Mouse (Mus musculus) central nervous system, embryonic 14 days (tissue): ENCODE measurements around the gene Ppil4. TPM values are rescaled to one million over a fixed set of nuclear protein-coding genes. Genes with fewer than 3 reads are reported as not detected.

Experiments
- polyA plus RNA-seq: library from polyadenylated mRNA; depleted of rRNA; stranded (reverse); fragments of >200 nt; gene quantifications from 2 replicates; pipeline ENCODE4 v1.2.3, GENCODE M21; 2012; rRNA removed

Gene Ppil4
- 25.7 and 27.4 TPM in 2 replicates for polyA plus RNA-seq

DNA sequence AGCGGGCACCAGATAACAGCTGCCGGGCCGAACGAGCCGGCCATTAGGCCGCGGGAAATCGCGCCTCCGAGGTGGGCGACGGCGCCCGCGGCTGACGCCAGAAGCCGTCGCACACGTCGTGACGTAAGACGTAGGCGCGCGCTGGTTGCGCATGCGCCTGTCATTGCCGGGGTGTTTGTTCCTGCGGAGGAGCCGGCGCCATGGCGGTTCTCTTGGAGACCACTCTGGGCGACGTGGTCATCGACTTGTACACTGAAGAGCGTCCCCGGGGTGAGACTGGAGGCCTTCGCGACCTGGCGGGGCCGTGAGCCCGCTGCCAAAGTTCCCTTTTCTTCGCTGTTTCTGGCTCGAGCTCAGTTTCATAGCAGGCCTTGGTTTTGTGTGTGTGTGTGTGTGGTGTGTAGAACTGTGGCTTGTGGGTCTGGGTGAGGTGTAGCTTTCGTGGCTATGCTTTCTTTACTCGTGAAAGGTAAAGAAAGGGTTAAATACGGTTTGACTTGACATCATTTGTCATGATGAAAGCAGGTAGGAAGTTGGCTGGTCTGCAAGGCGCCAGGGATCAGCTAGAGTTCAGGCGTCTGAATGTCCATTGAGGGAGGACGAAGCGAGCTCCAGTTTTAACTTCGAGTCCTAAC lies at the start of gene Ppil4, which contains the start of gene Ginm1:
Gene Ppil4, plus strand, starts transcription at position 141 of the 635 bp plus-strand sequence.
Gene Ginm1, minus strand, starts transcription at position 74 of the 635 bp plus-strand sequence.

DNA sequence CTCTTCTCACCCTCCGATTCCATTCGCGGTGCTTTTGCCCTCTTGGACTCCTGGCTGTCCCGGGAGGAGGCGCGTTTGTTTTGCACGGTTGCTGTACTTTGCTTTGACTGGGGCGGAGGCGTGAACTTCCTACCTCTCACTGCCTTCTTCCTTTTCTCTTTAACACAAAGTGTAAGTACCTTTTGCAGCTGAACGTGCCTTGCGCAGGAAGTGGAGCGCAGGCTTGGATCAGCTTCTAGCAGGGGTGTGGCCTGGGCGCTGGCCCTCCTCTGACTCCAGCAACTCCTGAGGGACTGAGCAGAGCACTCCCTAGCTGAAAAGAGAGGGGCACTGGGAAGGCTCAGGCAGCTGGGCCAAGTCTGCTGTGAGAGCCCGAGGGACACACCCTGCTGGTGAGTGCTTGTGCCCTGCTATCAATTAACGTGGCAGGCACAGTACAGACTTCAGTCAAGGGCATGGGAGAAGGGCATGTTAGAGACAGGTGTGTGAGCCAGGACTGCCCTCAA lies 39.5 kb downstream of the Ppil4 start, which contains the start of gene Zc3h12d:
Gene Zc3h12d, plus strand, starts transcription at position 300 of the 506 bp plus-strand sequence.

Other genes with a start within 250 kb of the Ppil4 start
- gene Lrp11, start 203.1 kb upstream of the Ppil4 start, polyA plus RNA-seq, result 38.4 and 44.6 TPM in 2 replicates
- gene Nup43, start 125.4 kb upstream of the Ppil4 start, polyA plus RNA-seq, result 30.0 and 35.6 TPM in 2 replicates
- gene Pcmt1, start 111.8 kb upstream of the Ppil4 start, polyA plus RNA-seq, result 85.0 and 88.7 TPM in 2 replicates
- 24.2 and 24.5 TPM in 2 replicates for gene Lats1, start 111.7 kb upstream of the Ppil4 start, polyA plus RNA-seq
- gene Katna1, start 66.9 kb upstream of the Ppil4 start, polyA plus RNA-seq, result 19.8 and 21.0 TPM in 2 replicates
- gene Ginm1, start 67 bp upstream of the Ppil4 start, polyA plus RNA-seq, result 30.3 and 35.8 TPM in 2 replicates
- 0.22 and 0.23 TPM in 2 replicates for gene Zc3h12d, start 39.6 kb downstream of the Ppil4 start, polyA plus RNA-seq
- 50.6 and 57.2 TPM in 2 replicates for gene Tab2, start 163.3 kb downstream of the Ppil4 start, polyA plus RNA-seq